Mouse (Mus musculus) CH12.LX (cell line): ENCODE data around the gene Sgtb. TPM values are rescaled to one million over a fixed set of nuclear protein-coding genes. Genes with fewer than 3 reads are reported as not detected.
A peak's percentile ranks its signal among the peaks of the same experiment; 100 is the strongest.

Experiments used
- DNase-seq: peaks from one replicate; pipeline ENCODE4 v3.0.0-alpha.2; 2013; ENCODE audit errors: extremely low read depth
- H3K27ac ChIP-seq: 2 replicates; pipeline ENCODE4 v1.5.1; 2012; ENCODE audit warnings: low read depth, mild to moderate bottlenecking, control low read depth, moderate library complexity; ENCODE audit not compliant: insufficient read depth
- H3K27me3 ChIP-seq: replicated peaks from 2 replicates; pipeline ENCODE3; 2012; ENCODE audit warnings: inconsistent platforms
- H3K36me3 ChIP-seq, 2 experiments: replicated peaks in 1 of 2; 2 replicates each; pipeline versions ENCODE3 to v1.6.1; 2012; ENCODE audit warnings: inconsistent platforms in 1 of 2, low read length in 1 of 2, mild to moderate bottlenecking in 1 of 2, mixed read lengths in 1 of 2, moderate library complexity in 1 of 2; ENCODE audit not compliant: control insufficient read depth in 1 of 2, insufficient read depth in 1 of 2
- H3K4me1 ChIP-seq, 2 experiments: 2 replicates each; pipeline ENCODE4 v1.6.1; 2012; ENCODE audit warnings: inconsistent platforms in 1 of 2, moderate library complexity in 1 of 2; ENCODE audit not compliant: insufficient read depth in 2 of 2, control insufficient read depth in 1 of 2
- H3K4me2 ChIP-seq: 2 replicates; pipeline ENCODE4 v1.6.1; 2012; ENCODE audit warnings: low read depth, mild to moderate bottlenecking, control low read depth; ENCODE audit not compliant: poor library complexity, insufficient read depth, severe bottlenecking
- H3K4me3 ChIP-seq, 3 experiments: fragments of 150-350 bp in 1 of 3; sonication (generic) in 1 of 3; replicated peaks in 1 of 3; 2 replicates each; pipeline versions ENCODE3 to v1.5.1; 2011 to 2012; ENCODE audit warnings: low read depth in 2 of 3, low read length in 2 of 3, mild to moderate bottlenecking in 2 of 3, moderate library complexity in 2 of 3, control low read depth in 1 of 3, improper control_type of control experiment in 1 of 3, inconsistent platforms in 1 of 3, mixed read lengths in 1 of 3; ENCODE audit not compliant: poor library complexity in 1 of 3
- H3K79me2 ChIP-seq: replicated peaks from 2 replicates; pipeline ENCODE4 v1.6.1; 2012; ENCODE audit warnings: mild to moderate bottlenecking, moderate library complexity; ENCODE audit not compliant: control insufficient read depth, poor library complexity, insufficient read depth, severe bottlenecking; ENCODE audit errors: extremely low read depth
- H3K9ac ChIP-seq: 2 replicates; pipeline ENCODE4 v1.6.1; 2012; ENCODE audit warnings: low read depth, mild to moderate bottlenecking, control low read depth, moderate library complexity; ENCODE audit not compliant: insufficient read depth
- H3K9me3 ChIP-seq: replicated peaks from 2 replicates; pipeline ENCODE3; 2012; ENCODE audit warnings: low read length, inconsistent platforms, mixed read lengths
- CHD2 ChIP-seq: IDR thresholded peaks from 2 replicates; pipeline ENCODE4 v1.6.1; 2011; ENCODE audit warnings: low read length, improper control_type of control experiment
- EP300 ChIP-seq: IDR thresholded peaks from 2 replicates; pipeline ENCODE4 v1.6.1; 2011; ENCODE audit warnings: low read length, improper control_type of control experiment
- HCFC1 ChIP-seq: IDR thresholded peaks from 2 replicates; pipeline ENCODE4 v1.6.1; 2012; ENCODE audit warnings: low read depth, mild to moderate bottlenecking, inconsistent platforms, low read length, improper control_type of control experiment
- JUND ChIP-seq: conservative IDR thresholded peaks from 2 replicates; pipeline ENCODE4 v1.6.1; 2011; ENCODE audit warnings: low read depth, low read length, improper control_type of control experiment
- KAT2A ChIP-seq: IDR thresholded peaks from 2 replicates; pipeline ENCODE4 v1.6.1; 2012; ENCODE audit warnings: low read length, improper control_type of control experiment, inconsistent platforms; ENCODE audit not compliant: insufficient replicate concordance
- MAFK ChIP-seq: IDR thresholded peaks from 2 replicates; pipeline ENCODE4 v1.6.1; 2011; ENCODE audit warnings: low read length, improper control_type of control experiment; ENCODE audit not compliant: insufficient replicate concordance
- MXI1 ChIP-seq: IDR thresholded peaks from 2 replicates; pipeline ENCODE4 v1.6.1; 2011; ENCODE audit warnings: mild to moderate bottlenecking, low read depth, low read length, improper control_type of control experiment
- MYC ChIP-seq: IDR thresholded peaks from 2 replicates; pipeline ENCODE4 v1.6.1; 2011; ENCODE audit warnings: low read depth, mild to moderate bottlenecking, improper control_type of control experiment, low read length
- NELFE ChIP-seq: IDR thresholded peaks from 2 replicates; pipeline ENCODE4 v1.6.1; 2011; ENCODE audit warnings: low read depth, low read length, improper control_type of control experiment
- PAX5 ChIP-seq: IDR thresholded peaks from 2 replicates; pipeline ENCODE4 v1.6.1; 2012; ENCODE audit warnings: low read length, inconsistent platforms, mixed read lengths
- POLR2AphosphoS2 ChIP-seq: IDR thresholded peaks from 2 replicates; pipeline ENCODE4 v1.6.1; 2011; ENCODE audit warnings: low read depth, low read length, improper control_type of control experiment
- SIN3A ChIP-seq: IDR thresholded peaks from 2 replicates; pipeline ENCODE4 v1.6.1; 2012; ENCODE audit warnings: low read length, improper control_type of control experiment, inconsistent platforms
- SMC3 ChIP-seq: IDR thresholded peaks from 2 replicates; pipeline ENCODE4 v1.6.1; 2011; ENCODE audit warnings: low read depth, low read length, improper control_type of control experiment
- TBP ChIP-seq: conservative IDR thresholded peaks from 2 replicates; pipeline ENCODE4 v1.6.1; 2011; ENCODE audit warnings: low read depth, low read length, improper control_type of control experiment
- TCF12 ChIP-seq: IDR thresholded peaks from 2 replicates; pipeline ENCODE4 v1.6.1; 2014; ENCODE audit warnings: low read depth, mild to moderate bottlenecking, inconsistent platforms, low read length, improper control_type of control experiment
- UBTF ChIP-seq: IDR thresholded peaks from 2 replicates; pipeline ENCODE4 v1.6.1; 2012; ENCODE audit warnings: low read depth, mild to moderate bottlenecking, inconsistent platforms, low read length, improper control_type of control experiment, moderate library complexity
- USF2 ChIP-seq: conservative IDR thresholded peaks from 2 replicates; pipeline ENCODE4 v1.6.1; 2011; ENCODE audit warnings: low read depth, low read length, improper control_type of control experiment
- ZC3H11A ChIP-seq: IDR thresholded peaks from 2 replicates; pipeline ENCODE4 v1.6.1; 2012; ENCODE audit warnings: low read depth, mild to moderate bottlenecking, inconsistent platforms, low read length, improper control_type of control experiment
- ZNF384 ChIP-seq: IDR thresholded peaks from 2 replicates; pipeline ENCODE4 v1.6.1; 2012; ENCODE audit warnings: low read depth, low read length, improper control_type of control experiment, inconsistent platforms
- dilution Hi-C: fragments of 300-500 bp; cut with MboI; formaldehyde crosslinking; loops from 2 replicates; pipeline ENCODE4 v1.14.3; 2020; ENCODE audit warnings: low sequenced_read_pairs; ENCODE audit not compliant: extremely low pct_unique_long_range_greater_than_20kb, extremely low pct_ligation_motif_present
- in situ Hi-C: fragments of 300-500 bp; cut with MboI; formaldehyde crosslinking; loops from 3 replicates; pipeline ENCODE4 v1.14.3; 2019; ENCODE audit warnings: low sequenced_read_pairs, low pct_ligation_motif_present, low pct_unique_long_range_greater_than_20kb, mixed read lengths
- polyA plus RNA-seq: library from polyadenylated mRNA; unstranded; fragments of >175 nt; gene quantifications from 2 replicates; pipeline ENCODE4 v1.2.1, GENCODE M21; 2012; ENCODE audit warnings: low read depth; ENCODE audit not compliant: insufficient read length
- total RNA-seq, 2 experiments: library from RNA; depleted of rRNA; stranded (reverse); fragments of 300-350 nt in 1 of 2; fragments of >200 nt in 1 of 2; gene quantifications; 2 replicates each; pipeline ENCODE4 v1.2.3; 2012 to 2014

Gene Sgtb
- total and polyA plus RNA-seq, 3 experiments = 3.1 to 5.0 (median 3.5) TPM

GRCm38 (mm10) chr13:104108651-104109287, 772 bp upstream of the Sgtb start:
- no peak for TF ChIP-seq USF2
- TF ChIP-seq UBTF = no peak
- no peak for TF ChIP-seq POLR2AphosphoS2
- Histone ChIP-seq H3K4me3 (peak overlapping the region; percentile 69 to 99 (median 87)), H3K27ac (peak overlapping the region; percentile 68), H3K4me2 (peak overlapping the region; percentile 100), H3K79me2 (peaks cover 21% of the 10 kb centered on the region), H3K36me3 (peaks cover 0 to 37% of the 10 kb centered on the region in 2 experiments), H3K9ac (peak overlapping the region; percentile 83), H3K9me3 (peaks cover 7% of the 10 kb centered on the region), H3K27me3 (no peaks in the 10 kb centered on the region), H3K4me1 (peaks cover 0 to 17% of the 10 kb centered on the region in 2 experiments; a peak in 3 of 4 replicates)
- dilution Hi-C loops = no loop called here
- in situ Hi-C loops = no loop called here
- DNase-seq = no peak

GRCm38 (mm10) chr13:104109816-104110521, 428 bp downstream of the Sgtb start:
- dilution Hi-C loops = no loop called here
- peak overlapping the region; percentile 30 for H3K4me2 ChIP-seq
- peaks cover 0 to 17% of the 10 kb centered on the region in 2 experiments; a peak in 2 of 4 replicates for H3K4me1 ChIP-seq
- H3K4me3 ChIP-seq = peak overlapping the region; percentile 69 to 87 (median 69)
- peaks cover 18% of the 10 kb centered on the region for H3K79me2 ChIP-seq
- DNase-seq = peak; percentile 39
- in situ Hi-C loops = no loop called here
- no peak for TF ChIP-seq JUND
- no peak for TF ChIP-seq ZNF384
- no peak; the same call in 1 of the 2 replicates for TF ChIP-seq MYC
- no peak for TF ChIP-seq TBP
- TF ChIP-seq MXI1 = peak; percentile 27; the same call in 1 of the 2 replicates
- peak; percentile 22; the same call in 1 of the 2 replicates for TF ChIP-seq SIN3A
- no peak for TF ChIP-seq EP300
- TF ChIP-seq KAT2A = 0 out of 2 replicates have a peak, but pooled peaks have one; percentile 32
- TF ChIP-seq SMC3 = no peak
- TF ChIP-seq TCF12 = 0 out of 2 replicates have a peak, but pooled peaks have one; percentile 14
- no peak for TF ChIP-seq ZC3H11A
- TF ChIP-seq MAFK = 0 out of 2 replicates have a peak, but pooled peaks have one; percentile 29
- 0 out of 2 replicates have a peak, but pooled peaks have one; percentile 20 for TF ChIP-seq NELFE
- TF ChIP-seq HCFC1 = no peak
- no peak for TF ChIP-seq PAX5
- peak; percentile 49 for TF ChIP-seq CHD2
- peak overlapping the region; percentile 39 for H3K9ac ChIP-seq
- H3K27ac ChIP-seq = no peak overlapping the region
- peaks cover 0 to 32% of the 10 kb centered on the region in 2 experiments for H3K36me3 ChIP-seq
- H3K9me3 ChIP-seq = no peaks in the 10 kb centered on the region
- H3K27me3 ChIP-seq = no peaks in the 10 kb centered on the region
